Mouse (Mus musculus) hindbrain, embryonic 11.5 days (tissue): Measurements from ENCODE around the gene Il34. TPM values are rescaled to one million over a fixed set of nuclear protein-coding genes. Genes with fewer than 3 reads are reported as not detected.
A peak's percentile ranks its signal among the peaks of the same experiment; 100 is the strongest.

Experiments
- ATAC-seq: fragments of 200-750 bp; cut with Nextera tagmentation; 2 replicates; pipeline ENCODE4 v1.8.0; 2017; ENCODE audit warnings: mild to moderate bottlenecking, moderate TSS enrichment, moderate library complexity; ENCODE audit not compliant: low FRiP score
- DNase-seq: peaks from one replicate; pipeline ENCODE4 v3.0.0-alpha.2; 2015; ENCODE audit warnings: low spot score
- H3K27ac ChIP-seq: fragments of 300-500 bp; sonication (generic); 2 replicates; pipeline ENCODE4 v1.5.1; 2014; ENCODE audit warnings: mild to moderate bottlenecking, low read depth, low read length
- H3K27me3 ChIP-seq: fragments of 300-500 bp; sonication (generic); 2 replicates; pipeline ENCODE4 v1.6.1; 2014; ENCODE audit warnings: mild to moderate bottlenecking, low read length, moderate library complexity, mixed read lengths; ENCODE audit not compliant: control insufficient read depth, insufficient read depth
- H3K36me3 ChIP-seq: fragments of 300-500 bp; sonication (generic); 2 replicates; pipeline ENCODE4 v1.6.1; 2014; ENCODE audit warnings: mild to moderate bottlenecking, low read length, moderate library complexity, mixed read lengths; ENCODE audit not compliant: control insufficient read depth, insufficient read depth
- H3K4me1 ChIP-seq: fragments of 300-500 bp; sonication (generic); replicated peaks from 2 replicates; pipeline ENCODE4 v1.6.1; 2014; ENCODE audit warnings: low read length, mixed read lengths; ENCODE audit not compliant: control insufficient read depth, insufficient read depth
- H3K4me2 ChIP-seq: fragments of 300-500 bp; sonication (generic); replicated peaks from 2 replicates; pipeline ENCODE4 v1.6.1; 2014; ENCODE audit warnings: mild to moderate bottlenecking, low read depth, low read length
- H3K4me3 ChIP-seq: fragments of 300-500 bp; sonication (generic); 2 replicates; pipeline ENCODE4 v1.5.1; 2014; ENCODE audit warnings: low read depth, low read length
- H3K9ac ChIP-seq: fragments of 300-500 bp; sonication (generic); 2 replicates; pipeline ENCODE4 v1.6.1; 2014; ENCODE audit warnings: low read depth, low read length
- H3K9me3 ChIP-seq: fragments of 300-500 bp; sonication (generic); 2 replicates; pipeline ENCODE4 v1.6.1; 2016; ENCODE audit warnings: low read length; ENCODE audit not compliant: control insufficient read depth
- WGBS: fragments of 180-500 bp; shearing (Covaris S2); extraction: QIAGEN DNeasy Blood & Tissue Kit; methylation state at CpG from one replicate; pipeline ENCODE4 v1.1.7; 2014; 5-methylcytosine and 5-hydroxymethylcytosine counted together
- polyA plus RNA-seq: library from polyadenylated mRNA; unstranded; fragments of >200 nt; fragmentation: Nextera tagmentation; extraction: Ambion mirVana; gene quantifications from 2 replicates; pipeline ENCODE4 v1.2.1, GENCODE M21; 2014

Il34 gene
- polyA plus RNA-seq, 1 experiment from 2014 or later, result 0.19 TPM

DNA sequence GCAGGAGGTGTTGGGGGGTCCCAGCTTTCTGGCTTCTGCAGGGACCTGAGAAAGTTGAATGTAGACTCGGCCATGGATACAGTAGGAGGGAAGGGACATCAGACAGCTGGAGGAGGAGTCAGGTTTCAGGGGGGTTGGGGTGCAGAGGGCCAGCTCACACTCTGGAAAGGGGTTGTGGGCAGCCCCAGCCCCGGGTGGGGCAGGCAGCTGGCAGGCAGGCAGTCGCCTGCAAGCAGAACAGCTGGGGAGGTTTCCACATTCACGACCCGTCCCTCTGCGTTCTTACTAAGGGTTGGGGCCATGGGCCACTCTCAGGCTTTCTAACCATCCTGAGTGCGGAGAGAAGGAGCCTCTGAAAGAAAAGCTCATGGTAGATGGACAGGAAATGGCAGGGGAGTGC lies 88.6 kb downstream of the Il34 start:
- Histone ChIP-seq H3K27me3 (no peaks in the 10 kb centered on the region), H3K4me2 (no peak overlapping the region), H3K36me3 (no peaks in the 10 kb centered on the region; the same call in 1 of the 2 replicates), H3K9me3 (no peaks in the 10 kb centered on the region), H3K27ac (no peak overlapping the region), H3K9ac (no peak overlapping the region), H3K4me1 (peaks cover 10% of the 10 kb centered on the region), H3K4me3 (no peak overlapping the region)
- WGBS, result 65% methylated on average over 7 of the region's 7 CpGs
- DNase-seq, result no peak
- no peak for ATAC-seq

DNA sequence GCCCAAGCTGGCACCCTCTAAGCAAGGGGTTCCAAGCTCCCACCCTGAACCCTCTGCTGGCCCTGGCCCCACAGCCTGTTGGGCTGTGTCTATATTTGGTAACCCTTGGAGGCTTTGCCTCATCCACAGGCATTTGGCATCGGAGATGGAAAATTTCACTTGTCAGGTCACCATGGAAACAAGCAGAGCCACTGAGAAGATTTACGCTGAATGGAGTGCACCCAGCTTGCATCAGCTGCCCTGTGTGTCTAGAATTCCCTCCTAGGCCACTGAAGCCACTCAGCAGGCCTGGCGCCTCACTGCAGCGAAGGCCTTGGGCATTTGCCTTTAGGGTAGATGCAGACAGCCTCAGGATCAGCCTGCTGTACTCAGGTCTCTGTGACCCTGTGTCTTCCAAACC lies 89.6 kb downstream of the Il34 start:
- Histone ChIP-seq H3K27me3 (no peaks in the 10 kb centered on the region), H3K9ac (no peak overlapping the region), H3K4me1 (peaks cover 10% of the 10 kb centered on the region), H3K36me3 (no peaks in the 10 kb centered on the region; the same call in 1 of the 2 replicates), H3K4me3 (no peak overlapping the region), H3K27ac (no peak overlapping the region), H3K4me2 (no peak overlapping the region), H3K9me3 (no peaks in the 10 kb centered on the region)
- DNase-seq (no peak), ATAC-seq (no peak)
- WGBS, result 65% methylated on average over 4 of the region's 4 CpGs

DNA sequence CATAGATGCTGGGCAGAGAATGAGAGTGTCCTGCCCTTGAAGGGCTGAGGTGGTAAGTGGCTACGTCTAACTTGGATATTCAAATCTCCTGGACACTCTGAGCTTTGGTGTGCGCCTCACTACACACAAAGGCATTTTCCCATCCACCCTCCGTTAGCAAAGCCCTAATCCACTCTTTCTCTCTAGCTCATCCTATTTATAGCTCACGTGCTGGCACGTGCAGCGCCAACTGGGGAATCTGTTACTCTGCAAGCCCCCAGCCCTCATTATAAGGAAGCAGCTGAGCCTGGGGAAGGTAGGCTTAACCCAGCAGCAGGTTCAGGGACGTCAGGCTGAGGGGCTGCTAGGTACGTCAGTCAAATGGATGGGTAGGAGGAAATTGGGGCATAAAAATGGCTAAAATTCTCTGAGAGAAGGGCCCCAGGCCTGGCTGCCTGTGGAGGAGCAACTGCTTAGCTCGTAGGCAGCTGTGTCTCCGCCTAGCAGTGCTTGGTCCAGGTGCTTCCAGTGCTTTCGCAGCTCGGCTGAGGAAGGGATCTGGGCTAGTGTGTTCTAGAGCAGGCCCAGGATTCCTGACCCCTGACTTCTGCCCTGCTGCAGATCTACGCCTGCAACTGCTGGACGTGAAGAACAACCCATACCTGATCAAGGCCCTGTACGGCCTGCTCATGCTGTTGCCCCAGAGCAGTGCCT lies 90.8 kb downstream of the Il34 start:
- no peak for ATAC-seq
- H3K9ac ChIP-seq, result no peak overlapping the region
- no peaks in the 10 kb centered on the region for H3K9me3 ChIP-seq
- peaks cover 3% of the 10 kb centered on the region; the same call in 1 of the 2 replicates for H3K4me1 ChIP-seq
- no peaks in the 10 kb centered on the region for H3K27me3 ChIP-seq
- H3K4me3 ChIP-seq, result no peak overlapping the region
- no peak overlapping the region for H3K27ac ChIP-seq
- no peaks in the 10 kb centered on the region; the same call in 1 of the 2 replicates for H3K36me3 ChIP-seq
- WGBS, result 90% methylated on average over 15 of the region's 15 CpGs
- DNase-seq, result no peak
- H3K4me2 ChIP-seq, result no peak overlapping the region

DNA sequence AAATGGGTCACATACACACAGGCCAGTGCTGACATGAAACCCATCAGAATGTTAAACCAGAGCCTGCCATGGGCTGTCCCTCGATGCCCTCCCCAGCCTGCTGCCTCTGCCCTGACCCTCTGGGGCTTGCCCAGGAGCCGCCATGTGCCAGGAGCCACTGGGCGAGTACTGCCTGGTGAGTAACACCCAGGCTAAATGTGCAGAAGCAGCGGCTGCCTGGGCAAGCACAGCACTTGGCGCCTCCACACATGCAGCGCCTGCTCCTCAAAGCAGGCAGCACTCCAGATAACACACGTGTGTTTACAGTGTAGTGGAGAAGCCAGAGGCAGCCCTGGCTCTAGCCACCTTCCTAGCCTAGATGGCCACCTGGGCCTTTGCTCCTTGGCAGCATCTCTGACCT lies 92.7 kb downstream of the Il34 start:
- ATAC-seq, result no peak
- WGBS, result 89% methylated on average over 7 of the region's 7 CpGs
- Histone ChIP-seq H3K9ac (no peak overlapping the region), H3K36me3 (no peaks in the 10 kb centered on the region; the same call in 1 of the 2 replicates), H3K4me1 (no peaks in the 10 kb centered on the region), H3K27me3 (no peaks in the 10 kb centered on the region), H3K4me3 (no peak overlapping the region), H3K9me3 (no peaks in the 10 kb centered on the region), H3K27ac (no peak overlapping the region), H3K4me2 (no peak overlapping the region)
- DNase-seq, result no peak

GRCm38 (mm10) chr8:110711271-110711934 lies 94.3 kb downstream of the Il34 start:
- Histone ChIP-seq H3K27ac (no peak overlapping the region), H3K4me3 (no peak overlapping the region), H3K27me3 (no peaks in the 10 kb centered on the region), H3K36me3 (no peaks in the 10 kb centered on the region; the same call in 1 of the 2 replicates), H3K4me1 (no peaks in the 10 kb centered on the region), H3K9ac (no peak overlapping the region), H3K9me3 (no peaks in the 10 kb centered on the region), H3K4me2 (no peak overlapping the region)
- WGBS, result 81% methylated on average over 13 of the region's 13 CpGs
- ATAC-seq (no peak), DNase-seq (no peak)

GRCm38 (mm10) chr8:110710593-110710992 lies 95.1 kb downstream of the Il34 start:
- ATAC-seq, result no peak
- no peak overlapping the region for H3K27ac ChIP-seq
- H3K4me1 ChIP-seq, result no peaks in the 10 kb centered on the region
- H3K9ac ChIP-seq, result no peak overlapping the region
- H3K4me3 ChIP-seq, result no peak overlapping the region
- WGBS, result 67% methylated on average over 3 of the region's 3 CpGs
- no peak overlapping the region for H3K4me2 ChIP-seq
- no peaks in the 10 kb centered on the region; the same call in 1 of the 2 replicates for H3K36me3 ChIP-seq
- no peaks in the 10 kb centered on the region for H3K9me3 ChIP-seq
- no peak for DNase-seq
- H3K27me3 ChIP-seq, result no peaks in the 10 kb centered on the region

- no peak for DNase-seq
- no peak overlapping the region for H3K4me2 ChIP-seq
- H3K27ac ChIP-seq, result 0 out of 2 replicates have a peak overlapping the region, but pooled peaks have one; percentile 39
- H3K9ac ChIP-seq, result no peak overlapping the region
- no peaks in the 10 kb centered on the region for H3K9me3 ChIP-seq
- no peak for ATAC-seq
- whole genome bisulfite sequencing, result 84% methylated on average over 11 of the region's 11 CpGs
- H3K36me3 ChIP-seq, result no peaks in the 10 kb centered on the region; the same call in 1 of the 2 replicates
- H3K4me1 ChIP-seq, result no peaks in the 10 kb centered on the region
- no peaks in the 10 kb centered on the region for H3K27me3 ChIP-seq
- H3K4me3 ChIP-seq, result no peak overlapping the region
Observed at GRCm38 (mm10) chr8:110708429-110708828, 97.3 kb downstream of the Il34 start.

DNA sequence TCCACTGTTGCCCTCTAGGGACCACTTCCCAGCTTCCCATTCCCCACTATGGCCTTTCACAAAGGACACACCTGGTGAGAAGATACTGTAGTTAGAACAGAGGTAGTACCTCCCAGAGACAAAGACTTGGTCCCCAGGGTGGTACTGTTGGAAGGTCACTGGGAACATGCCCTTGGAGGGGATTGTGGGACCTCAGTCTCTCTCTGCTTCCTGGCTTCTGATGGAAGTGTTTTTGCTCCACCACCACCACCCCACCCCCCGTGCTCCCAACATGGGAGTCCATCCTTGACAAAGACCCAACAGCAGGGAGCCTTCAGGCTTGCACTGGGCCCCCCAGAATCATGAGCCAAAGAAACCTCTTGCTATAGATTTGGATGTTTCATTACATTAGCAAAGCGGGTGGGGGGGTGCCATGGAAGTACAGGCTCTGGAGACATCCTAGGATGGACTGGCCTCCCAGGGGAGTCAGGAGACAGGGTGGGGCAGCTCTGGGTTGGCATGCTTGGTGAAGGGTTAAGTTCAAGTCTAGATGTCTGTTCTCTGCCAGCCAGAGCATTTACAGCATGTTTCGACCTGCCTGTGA lies 99.3 kb downstream of the Il34 start:
- Histone ChIP-seq H3K9ac (no peak overlapping the region), H3K36me3 (no peaks in the 10 kb centered on the region), H3K9me3 (no peaks in the 10 kb centered on the region), H3K4me1 (no peaks in the 10 kb centered on the region), H3K4me3 (no peak overlapping the region), H3K27ac (no peak overlapping the region), H3K27me3 (no peaks in the 10 kb centered on the region), H3K4me2 (no peak overlapping the region)
- ATAC-seq (no peak), DNase-seq (no peak)
- WGBS, result 91% methylated on average over 3 of the region's 3 CpGs
